In genomic region chr4:117110249-117110648, GRCm38 (mm10) we compare ENCODE assay signal across 32 mouse cellular contexts. TPM values are rescaled to one million over a fixed set of nuclear protein-coding genes. Genes with fewer than 3 reads are reported as not detected.
A peak's percentile ranks its signal among the peaks of the same experiment; 100 is the strongest.
DNase-seq lines count a peak whose midpoint lies in the region; ATAC-seq and TF ChIP-seq lines count a peak whose summit lies in the region.
"Had no signal": no experiment of that assay in that cellular context is flagged by ENCODE, and none has a peak within 500 bp of the region (broad histone marks: within the 10 kb centered on the region; RNA-seq: fewer than 3 reads in every experiment).

No protein-coding gene starts in this region.

- H3K4me3 ChIP-seq in midbrain, embryonic 11.5 days (ENCODE audit: low read depth, low read length) = no peak overlapping the region
- H3K4me3 ChIP-seq in midbrain, embryonic 15.5 days = no peak overlapping the region
- H3K4me3 ChIP-seq in ES-E14 (ENCODE audit: insufficient read depth in 1 of 2, low read depth in 1 of 2, low read length in 2 of 2, poor library complexity in 1 of 2, severe bottlenecking in 1 of 2) = peak overlapping the region; percentile 38 to 53; a peak in 2 of 4 replicates
- H3K4me3 ChIP-seq: embryonic facial prominence, embryonic 10.5 days; embryonic facial prominence, embryonic 13.5 days; forebrain, embryonic 10.5 days; forebrain, embryonic 13.5 days; heart, embryonic 12.5 days; heart, embryonic 15.5 days had no signal

- no peak for ATAC-seq in midbrain, embryonic 11.5 days (ENCODE audit: low FRiP score)
- no peak for ATAC-seq in midbrain, embryonic 15.5 days (replicated peaks)
- ATAC-seq: CD4-positive, CD25-positive, alpha-beta regulatory T cell, adult 4 months; forebrain, embryonic 13.5 days; forebrain, embryonic 16.5 days; hindbrain, postnatal 0 days; inflammation-experienced regulatory T-cells, adult 6 months had no signal

- DNase-seq in midbrain, embryonic 11.5 days (ENCODE audit: low spot score, missing footprints) = peak; percentile 45
- peak; percentile 36 for DNase-seq in thymus, postnatal 25 days
- DNase-seq in thymus, postnatal 10 days (ENCODE audit: low spot score in 2 of 2) = no peak
- DNase-seq in ES-E14 (ENCODE audit: low read depth, low spot score) = no peak
- DNase-seq in thymus, postnatal 4 days = peak; percentile 66
- no peak for DNase-seq in cerebellum, adult 8-10 months
- no peak for DNase-seq in left cerebral cortex, adult 8-10 months (ENCODE audit: low spot score in 2 of 2)
- DNase-seq: adrenal gland, adult 2 months; adrenal gland, postnatal 14 days; cerebellum, adult 11 months; cerebellum, adult 2 months; cerebellum, postnatal 36 days; embryo, embryonic 11 days; gastrocnemius, postnatal 10 days; heart, adult 18-20 months; heart, postnatal 10 days; heart, postnatal 4 days had no signal

- H3K36me3 ChIP-seq in midbrain, embryonic 11.5 days (ENCODE audit: control insufficient read depth, insufficient read depth, low read length) = peaks cover 4% of the 10 kb centered on the region
- H3K36me3 ChIP-seq in midbrain, embryonic 15.5 days (replicated peaks) = peaks cover 19% of the 10 kb centered on the region; the same call in 1 of the 2 replicates
- peaks cover 53% of the 10 kb centered on the region for H3K36me3 ChIP-seq in ES-E14 (ENCODE audit: control insufficient read depth, insufficient read depth, low read length, poor library complexity, severe bottlenecking)
- H3K36me3 ChIP-seq: heart, embryonic 15.5 days had no signal

- no peaks in the 10 kb centered on the region for H3K27me3 ChIP-seq in midbrain, embryonic 11.5 days (ENCODE audit: control insufficient read depth, insufficient read depth, low read length)
- no peaks in the 10 kb centered on the region for H3K27me3 ChIP-seq in midbrain, embryonic 15.5 days (replicated peaks)
- H3K27me3 ChIP-seq: embryonic facial prominence, embryonic 13.5 days; forebrain, embryonic 13.5 days; heart, embryonic 12.5 days; heart, embryonic 15.5 days had no signal

- H3K9me3 ChIP-seq in midbrain, embryonic 11.5 days (ENCODE audit: control insufficient read depth, low read length) = no peaks in the 10 kb centered on the region
- H3K9me3 ChIP-seq in midbrain, embryonic 15.5 days = no peaks in the 10 kb centered on the region
- H3K9me3 ChIP-seq in ES-E14 (ENCODE audit: control insufficient read depth, insufficient read depth, low read depth, low read length) = no peaks in the 10 kb centered on the region
- H3K9me3 ChIP-seq: embryonic facial prominence, embryonic 10.5 days; embryonic facial prominence, embryonic 13.5 days; forebrain, embryonic 10.5 days; forebrain, embryonic 13.5 days; heart, embryonic 12.5 days; heart, embryonic 15.5 days had no signal

- 91% methylated on average over 13 of the region's 13 CpGs for WGBS in midbrain, embryonic 11.5 days
- 89% methylated on average over 13 of the region's 13 CpGs for WGBS in midbrain, embryonic 15.5 days

- no peak overlapping the region for H3K4me2 ChIP-seq in midbrain, embryonic 11.5 days
- no peak overlapping the region for H3K4me2 ChIP-seq in midbrain, embryonic 15.5 days
- H3K4me2 ChIP-seq: embryonic facial prominence, embryonic 13.5 days; forebrain, embryonic 13.5 days; heart, embryonic 12.5 days; heart, embryonic 15.5 days; hindbrain, embryonic 14.5 days had no signal

- no peaks in the 10 kb centered on the region for H3K4me1 ChIP-seq in midbrain, embryonic 11.5 days (ENCODE audit: control insufficient read depth, insufficient read depth, low read length)
- 0 out of 2 replicates have a peak, but pooled peaks cover 6% of the 10 kb centered on the region for H3K4me1 ChIP-seq in midbrain, embryonic 15.5 days
- peaks cover 0 to 32% of the 10 kb centered on the region in 2 experiments; a peak in 2 of 4 replicates for H3K4me1 ChIP-seq in ES-E14 (ENCODE audit: control insufficient read depth in 2 of 2, insufficient read depth in 2 of 2, low read length in 2 of 2, poor library complexity in 1 of 2)
- H3K4me1 ChIP-seq: heart, embryonic 12.5 days; heart, embryonic 15.5 days had no signal

- in situ Hi-C loops in ES-E14 (cut with MboI; ENCODE audit: low sequenced_read_pairs in 2 of 2, unreplicated experiment in 2 of 2) = no loop called here

- no peak overlapping the region for H3K27ac ChIP-seq in midbrain, embryonic 11.5 days (ENCODE audit: low read depth, low read length)
- H3K27ac ChIP-seq in midbrain, embryonic 15.5 days = no peak overlapping the region
- H3K27ac ChIP-seq in ES-E14 (ENCODE audit: insufficient read depth, low read depth, low read length, poor library complexity, severe bottlenecking) = no peak overlapping the region
- H3K27ac ChIP-seq: embryonic facial prominence, embryonic 10.5 days; embryonic facial prominence, embryonic 13.5 days; forebrain, embryonic 10.5 days; forebrain, embryonic 13.5 days; heart, embryonic 15.5 days; hindbrain, embryonic 14.5 days; hindbrain, postnatal 0 days had no signal

- H3K9ac ChIP-seq in midbrain, embryonic 11.5 days (ENCODE audit: low read length) = no peak overlapping the region
- no peak overlapping the region for H3K9ac ChIP-seq in midbrain, embryonic 15.5 days
- H3K9ac ChIP-seq in ES-E14 (ENCODE audit: insufficient read depth, low read depth, low read length, poor library complexity, severe bottlenecking) = no peak overlapping the region
- H3K9ac ChIP-seq: embryonic facial prominence, embryonic 13.5 days; forebrain, embryonic 13.5 days; heart, embryonic 12.5 days; heart, embryonic 15.5 days; hindbrain, embryonic 14.5 days had no signal

TF ChIP-seq in ES-E14, 5 proteins besides CTCF, POLR2A, EP300 and RAD21:
- TF ChIP-seq MAFK (IDR thresholded peaks at IDR 0.05; ENCODE audit: insufficient read depth, low read depth, low read length) = no peak
- TF ChIP-seq ZC3H11A (IDR thresholded peaks at IDR 0.05; ENCODE audit: borderline replicate concordance, low read depth, low read length) = no peak
- TF ChIP-seq HCFC1 (IDR thresholded peaks at IDR 0.05; ENCODE audit: borderline replicate concordance, insufficient read depth, low read length) = no peak
- TF ChIP-seq ZNF384 (IDR thresholded peaks at IDR 0.05; ENCODE audit: low read depth, low read length) = no peak
- no peak for TF ChIP-seq CHD2 (IDR thresholded peaks at IDR 0.05; ENCODE audit: low read depth, low read length)

RNA-seq across cellular contexts. Expression of gene Ptch2, which starts 14.4 kb away (rescaled TPM):
- polyA plus RNA-seq in midbrain, embryonic 11.5 days (2014; fragmentation: Nextera tagmentation; extraction: Ambion mirVana) = 3.6 and 5.0 TPM in 2 replicates
- polyA plus RNA-seq in midbrain, embryonic 15.5 days (2015; fragmentation: Nextera tagmentation; extraction: Ambion mirVana) = 7.7 and 9.0 TPM in 2 replicates
- total RNA-seq in ES-E14 (2012; rRNA removed) = 28.2 and 80.0 TPM in 2 replicates
- 1 to 10 TPM; 1.4 to 3.0 (median 1.6) TPM for total RNA-seq in left cerebral cortex, adult 8-10 months (2022)
- total RNA-seq: MEL had no signal

RNA-seq across cellular contexts. Expression of gene Btbd19, which starts 15.3 kb away (rescaled TPM):
- 2.7 and 3.8 TPM in 2 replicates for polyA plus RNA-seq in midbrain, embryonic 11.5 days (2014; fragmentation: Nextera tagmentation; extraction: Ambion mirVana)
- polyA plus RNA-seq in midbrain, embryonic 15.5 days (2015; fragmentation: Nextera tagmentation; extraction: Ambion mirVana) = 3.9 and 4.3 TPM in 2 replicates
- total RNA-seq in ES-E14 (2012; rRNA removed) = 51.2 and 87.1 TPM in 2 replicates
- total RNA-seq in left cerebral cortex, adult 8-10 months (2022) = 10 to 100 TPM; 14.1 to 18.8 (median 17.4) TPM

RNA-seq across cellular contexts. Expression of gene Tctex1d4, which starts 16.3 kb away (rescaled TPM):
- not detected in 2 replicates for polyA plus RNA-seq in midbrain, embryonic 11.5 days (2014; fragmentation: Nextera tagmentation; extraction: Ambion mirVana)
- polyA plus RNA-seq in midbrain, embryonic 15.5 days (2015; fragmentation: Nextera tagmentation; extraction: Ambion mirVana) = 0.42 TPM in 1 of 2 replicates, not detected in the other
- total RNA-seq in ES-E14 (2012; rRNA removed) = 0.49 and 1.2 TPM in 2 replicates
- total RNA-seq in left cerebral cortex, adult 8-10 months (2022) = not detected
- total RNA-seq: adrenal gland, adult 2 months; adrenal gland, postnatal 14 days; adrenal gland, postnatal 4 days; gastrocnemius, adult 18-20 months; gastrocnemius, postnatal 10 days; heart, postnatal 4 days had no signal
- polyA plus RNA-seq: adrenal gland, adult 2 months; embryonic facial prominence, embryonic 10.5 days; embryonic facial prominence, embryonic 13.5 days; forebrain, embryonic 10.5 days; forebrain, embryonic 13.5 days; heart, embryonic 12.5 days; heart, embryonic 15.5 days had no signal

RNA-seq across cellular contexts. Expression of gene Plk3, which starts 23.5 kb away (rescaled TPM):
- polyA plus RNA-seq in midbrain, embryonic 11.5 days (2014; fragmentation: Nextera tagmentation; extraction: Ambion mirVana) = 28.0 and 32.8 TPM in 2 replicates
- 19.1 and 19.3 TPM in 2 replicates for polyA plus RNA-seq in midbrain, embryonic 15.5 days (2015; fragmentation: Nextera tagmentation; extraction: Ambion mirVana)
- total RNA-seq in ES-E14 (2012; rRNA removed) = 26.7 and 28.3 TPM in 2 replicates
- total RNA-seq in left cerebral cortex, adult 8-10 months (2022) = 10 to 100 TPM in 3 of 4 experiments, 1 to 10 TPM in 1; 8.0 to 14.1 (median 12.9) TPM

RNA-seq across cellular contexts. Expression of gene Rps8, which starts 45.8 kb away (rescaled TPM):
- 780 and 794 TPM in 2 replicates for polyA plus RNA-seq in midbrain, embryonic 11.5 days (2014; fragmentation: Nextera tagmentation; extraction: Ambion mirVana)
- 430 and 431 TPM in 2 replicates for polyA plus RNA-seq in midbrain, embryonic 15.5 days (2015; fragmentation: Nextera tagmentation; extraction: Ambion mirVana)
- total RNA-seq in ES-E14 (2012; rRNA removed) = 3,133 and 3,400 TPM in 2 replicates
- total RNA-seq in left cerebral cortex, adult 8-10 months (2022) = 100 to 1,000 TPM; 561 to 608 (median 588) TPM

Comparison
In these comparisons a context has a peak if more than half of its experiments do, and no peak if none do; other contexts are left out.
1. DNase-seq: peak in midbrain, embryonic 11.5 days (single experiment), thymus, postnatal 25 days (single experiment) and thymus, postnatal 4 days (single experiment); none in thymus, postnatal 10 days (0 of 2), ES-E14 (single experiment), cerebellum, adult 8-10 months (single experiment) and left cerebral cortex, adult 8-10 months (0 of 2).
2. H3K4me3 ChIP-seq: peak in ES-E14 (2 of 2); none in midbrain, embryonic 11.5 days (single experiment) and midbrain, embryonic 15.5 days (single experiment).